Mouse (Mus musculus): Measurements from ENCODE around the gene Naalad2. TPM values are rescaled to one million over a fixed set of nuclear protein-coding genes. Genes with fewer than 3 reads are reported as not detected.
"Not testable (repeated sequence)": the region's sequence is repeated elsewhere in the genome, so short reads cannot be mapped to it uniquely, and the experiment has no call there.

Naalad2 gene
- total RNA-seq (2014; rRNA removed) (0.83 and 1.4 TPM in 2 replicates), polyA plus RNA-seq (2015; fragmentation: Nextera tagmentation; extraction: Ambion mirVana) (0.88 and 1.0 TPM in 2 replicates)

GRCm38 (mm10) chr9:18402895-18403294, at the start of gene Naalad2:
Gene Naalad2, minus strand, starts transcription at chr9:18402995.
- not testable (repeated sequence) for H3K9ac ChIP-seq (replicated peaks; ENCODE audit: low read length); H3K9me3 ChIP-seq (ENCODE audit: low read length); DNase-seq (ENCODE audit: low spot score); H3K27ac ChIP-seq; H3K36me3 ChIP-seq (ENCODE audit: insufficient read depth, low read length); H3K27me3 ChIP-seq (ENCODE audit: insufficient read depth, low read length); ATAC-seq; H3K4me3 ChIP-seq (ENCODE audit: low read length); H3K4me2 ChIP-seq (ENCODE audit: low read depth, low read length); H3K4me1 ChIP-seq (ENCODE audit: insufficient read depth, low read length)
- WGBS: 71% methylated on average over 2 of the region's 2 CpGs

GRCm38 (mm10) chr9:18431687-18432086, 28.9 kb upstream of the Naalad2 start:
- TF ChIP-seq CTCF (IDR thresholded peaks at IDR 0.05; ENCODE audit: low read depth): no peak
- Histone ChIP-seq H3K36me3 (ENCODE audit: insufficient read depth, low read length) (no peaks in the 10 kb centered on the region), H3K27me3 (ENCODE audit: insufficient read depth, low read length) (no peaks in the 10 kb centered on the region), H3K4me2 (ENCODE audit: low read depth, low read length) (no peak overlapping the region), H3K27ac (no peak overlapping the region), H3K4me3 (ENCODE audit: low read length) (no peak overlapping the region), H3K9ac (replicated peaks; ENCODE audit: low read length) (no peak overlapping the region), H3K4me1 (ENCODE audit: insufficient read depth, low read length) (no peaks in the 10 kb centered on the region), H3K9me3 (ENCODE audit: low read length) (no peaks in the 10 kb centered on the region)
- 57% methylated on average over 10 of the region's 10 CpGs for WGBS
- DNase-seq (ENCODE audit: low spot score) (peak; percentile 56), ATAC-seq (no peak)

GRCm38 (mm10) chr9:18430354-18430753, 27.6 kb upstream of the Naalad2 start, which contains the start of gene Mbd3l2:
Gene Mbd3l2, plus strand, starts transcription at chr9:18430654.
- Histone ChIP-seq H3K9me3 (ENCODE audit: low read length) (no peaks in the 10 kb centered on the region), H3K27ac (no peak within 1 kb of the TSS), H3K9ac (replicated peaks; ENCODE audit: low read length) (no peak within 1 kb of the TSS), H3K4me3 (ENCODE audit: low read length) (no peak within 1 kb of the TSS), H3K4me1 (ENCODE audit: insufficient read depth, low read length) (no peaks in the 10 kb centered on the region), H3K4me2 (ENCODE audit: low read depth, low read length) (no peak within 1 kb of the TSS), H3K27me3 (ENCODE audit: insufficient read depth, low read length) (no peaks in the 10 kb centered on the region), H3K36me3 (ENCODE audit: insufficient read depth, low read length) (no peaks in the 10 kb centered on the region)
- TF ChIP-seq CTCF (IDR thresholded peaks at IDR 0.05; ENCODE audit: low read depth): no peak
- DNase-seq (ENCODE audit: low spot score) (no peak), ATAC-seq (no peak)

GRCm38 (mm10) chr9:18412371-18412770, 9.6 kb upstream of the Naalad2 start:
- H3K4me3 ChIP-seq (ENCODE audit: low read length); H3K27me3 ChIP-seq (ENCODE audit: insufficient read depth, low read length); H3K27ac ChIP-seq; H3K4me1 ChIP-seq (ENCODE audit: insufficient read depth, low read length); DNase-seq (ENCODE audit: low spot score); H3K36me3 ChIP-seq (ENCODE audit: insufficient read depth, low read length); H3K9ac ChIP-seq (replicated peaks; ENCODE audit: low read length); H3K4me2 ChIP-seq (ENCODE audit: low read depth, low read length); H3K9me3 ChIP-seq (ENCODE audit: low read length); ATAC-seq: not testable (repeated sequence)
- 90% methylated on average over 4 of the region's 4 CpGs for WGBS

GRCm38 (mm10) chr9:18404118-18404517, 1.3 kb upstream of the Naalad2 start, which contains the start of gene Ubtfl1:
Gene Ubtfl1, plus strand, starts transcription at chr9:18404418.
- ATAC-seq (no peak), DNase-seq (ENCODE audit: low spot score) (no peak)
- no peaks in the 10 kb centered on the region for H3K27me3 ChIP-seq (ENCODE audit: insufficient read depth, low read length)
- TF ChIP-seq CTCF (IDR thresholded peaks at IDR 0.05; ENCODE audit: low read depth): no peak
- H3K36me3 ChIP-seq (ENCODE audit: insufficient read depth, low read length): no peaks in the 10 kb centered on the region
- H3K4me1 ChIP-seq (ENCODE audit: insufficient read depth, low read length): no peaks in the 10 kb centered on the region
- H3K9ac ChIP-seq (replicated peaks; ENCODE audit: low read length): no peak within 1 kb of the TSS
- H3K27ac ChIP-seq: no peak within 1 kb of the TSS
- 78% methylated on average over 1 of the region's 1 CpGs for WGBS
- H3K9me3 ChIP-seq (ENCODE audit: low read length): no peaks in the 10 kb centered on the region
- no peak within 1 kb of the TSS for H3K4me2 ChIP-seq (ENCODE audit: low read depth, low read length)
- H3K4me3 ChIP-seq (ENCODE audit: low read length): no peak within 1 kb of the TSS

- Histone ChIP-seq H3K4me2 (ENCODE audit: low read depth, low read length) (no peak overlapping the region), H3K27me3 (ENCODE audit: insufficient read depth, low read length) (no peaks in the 10 kb centered on the region), H3K4me3 (ENCODE audit: low read length) (no peak overlapping the region), H3K27ac (no peak overlapping the region), H3K9me3 (ENCODE audit: low read length) (no peaks in the 10 kb centered on the region), H3K4me1 (ENCODE audit: insufficient read depth, low read length) (no peaks in the 10 kb centered on the region), H3K36me3 (ENCODE audit: insufficient read depth, low read length) (no peaks in the 10 kb centered on the region), H3K9ac (replicated peaks; ENCODE audit: low read length) (no peak overlapping the region)
- no peak for DNase-seq (ENCODE audit: low spot score)
- WGBS: 46% methylated on average over 1 of the region's 1 CpGs
- no peak for ATAC-seq
- no peak for TF ChIP-seq CTCF (IDR thresholded peaks at IDR 0.05; ENCODE audit: low read depth)
These were observed 3.2 kb downstream of the Naalad2 start for GRCm38 (mm10) chr9:18399629-18400028.

GRCm38 (mm10) chr9:18385782-18386181, 17.0 kb downstream of the Naalad2 start:
- ATAC-seq: no peak

GRCm38 (mm10) chr9:18373026-18373425, 29.8 kb downstream of the Naalad2 start:
- DNase-seq (ENCODE audit: low spot score); ATAC-seq; H3K9ac ChIP-seq (replicated peaks; ENCODE audit: low read length); H3K36me3 ChIP-seq (ENCODE audit: insufficient read depth, low read length); H3K4me2 ChIP-seq (ENCODE audit: low read depth, low read length); H3K27me3 ChIP-seq (ENCODE audit: insufficient read depth, low read length); H3K27ac ChIP-seq; H3K9me3 ChIP-seq (ENCODE audit: low read length); H3K4me3 ChIP-seq (ENCODE audit: low read length); H3K4me1 ChIP-seq (ENCODE audit: insufficient read depth, low read length): not testable (repeated sequence)
- WGBS: 87% methylated on average over 1 of the region's 1 CpGs

More at GRCm38 (mm10) chr9:18385782-18386181, 17.0 kb downstream of the Naalad2 start:
- no peak for DNase-seq (ENCODE audit: low spot score)
- 38% methylated on average over 6 of the region's 6 CpGs for WGBS
- Histone ChIP-seq H3K4me2 (ENCODE audit: low read depth, low read length) (0 out of 2 replicates have a peak overlapping the region, but pooled peaks have one; percentile 7), H3K4me3 (ENCODE audit: low read length) (no peak overlapping the region), H3K27me3 (ENCODE audit: insufficient read depth, low read length) (no peaks in the 10 kb centered on the region), H3K4me1 (ENCODE audit: insufficient read depth, low read length) (no peaks in the 10 kb centered on the region), H3K27ac (no peak overlapping the region), H3K9me3 (ENCODE audit: low read length) (no peaks in the 10 kb centered on the region), H3K36me3 (ENCODE audit: insufficient read depth, low read length) (no peaks in the 10 kb centered on the region), H3K9ac (replicated peaks; ENCODE audit: low read length) (no peak overlapping the region)
- no peak for TF ChIP-seq CTCF (IDR thresholded peaks at IDR 0.05; ENCODE audit: low read depth)
